Mouse (Mus musculus): Measurements from ENCODE around the gene Megf6.

Megf6 gene

DNA sequence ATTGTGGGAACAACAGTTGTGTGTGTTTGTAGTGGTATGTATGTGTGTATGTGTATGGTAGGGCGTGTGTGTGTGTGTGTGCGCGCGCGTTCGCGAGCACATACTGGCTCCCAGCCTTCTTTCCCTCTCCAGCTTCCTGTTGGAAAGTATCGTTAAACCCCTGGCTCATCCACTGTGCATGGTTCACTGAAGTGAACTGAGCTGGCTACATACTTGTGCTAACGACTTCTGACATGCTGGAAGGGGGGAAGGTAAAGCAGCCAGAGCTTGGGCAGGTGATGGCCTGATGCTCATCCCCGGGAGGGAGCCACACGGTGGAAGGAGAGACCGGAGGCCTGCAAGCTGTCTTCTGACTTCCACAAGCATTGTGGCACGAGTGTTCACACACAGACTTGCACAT, 40.9 kb downstream of the Megf6 start:
- no peak for DNase-seq (ENCODE audit: low read depth, low spot score)
- Histone ChIP-seq H3K27me3 (ENCODE audit: control insufficient read depth, insufficient read depth, low read length, poor library complexity, severe bottlenecking) (no peaks in the 10 kb centered on the region), H3K36me3 (ENCODE audit: control insufficient read depth, insufficient read depth, low read length, poor library complexity, severe bottlenecking) (no peaks in the 10 kb centered on the region)

- Histone ChIP-seq H3K36me3 (ENCODE audit: control insufficient read depth, insufficient read depth, low read length, poor library complexity, severe bottlenecking) (no peaks in the 10 kb centered on the region), H3K27me3 (ENCODE audit: control insufficient read depth, insufficient read depth, low read length, poor library complexity, severe bottlenecking) (no peaks in the 10 kb centered on the region)
- DNase-seq (ENCODE audit: low read depth, low spot score), result no peak
Observed at GRCm38 (mm10) chr4:154213586-154213985, 43.1 kb downstream of the Megf6 start.

GRCm38 (mm10) chr4:154214075-154214474, 43.5 kb downstream of the Megf6 start:
- no peak for DNase-seq (ENCODE audit: low read depth, low spot score)
- Histone ChIP-seq H3K36me3 (ENCODE audit: control insufficient read depth, insufficient read depth, low read length, poor library complexity, severe bottlenecking) (no peaks in the 10 kb centered on the region), H3K27me3 (ENCODE audit: control insufficient read depth, insufficient read depth, low read length, poor library complexity, severe bottlenecking) (no peaks in the 10 kb centered on the region)

DNA sequence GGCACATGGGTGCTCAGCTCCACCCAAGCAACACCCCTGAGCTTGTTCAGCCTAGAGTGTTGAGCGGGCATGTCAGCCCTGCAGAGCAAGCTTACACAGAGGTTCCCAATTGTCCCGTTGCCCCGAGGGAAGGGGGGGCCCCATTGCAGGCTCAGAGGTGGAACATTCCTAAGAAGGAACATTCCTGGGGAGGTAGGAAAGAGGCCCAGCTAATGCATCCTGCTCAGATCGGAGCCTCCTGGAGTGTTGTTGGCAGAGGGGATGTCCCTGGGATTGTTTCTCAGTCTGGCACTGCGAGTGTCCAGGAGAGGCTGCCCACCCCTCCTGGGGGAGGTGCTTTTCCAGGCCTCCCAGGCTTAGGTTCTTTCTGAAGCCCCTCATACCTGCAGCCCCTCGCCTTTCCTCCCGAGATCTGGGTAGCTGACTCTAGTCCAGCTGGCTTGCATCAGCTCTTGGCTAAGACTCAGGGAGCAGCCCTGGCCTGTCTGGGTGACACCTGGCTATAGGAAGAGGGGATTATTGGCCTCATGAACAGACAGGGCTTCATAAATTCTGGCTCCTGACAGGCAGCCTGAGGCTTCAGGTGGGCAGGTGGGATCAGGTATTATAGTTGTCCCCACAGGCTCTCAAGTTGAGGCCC, 47.3 kb downstream of the Megf6 start:
- DNase-seq (ENCODE audit: low read depth, low spot score), result no peak
- Histone ChIP-seq H3K27me3 (ENCODE audit: control insufficient read depth, insufficient read depth, low read length, poor library complexity, severe bottlenecking) (no peaks in the 10 kb centered on the region), H3K36me3 (ENCODE audit: control insufficient read depth, insufficient read depth, low read length, poor library complexity, severe bottlenecking) (no peaks in the 10 kb centered on the region)

- Histone ChIP-seq H3K36me3 (ENCODE audit: control insufficient read depth, insufficient read depth, low read length, poor library complexity, severe bottlenecking) (no peaks in the 10 kb centered on the region), H3K27me3 (ENCODE audit: control insufficient read depth, insufficient read depth, low read length, poor library complexity, severe bottlenecking) (no peaks in the 10 kb centered on the region)
- DNase-seq (ENCODE audit: low read depth, low spot score), result no peak
Observed at GRCm38 (mm10) chr4:154222773-154223172, 52.2 kb downstream of the Megf6 start.

GRCm38 (mm10) chr4:154224267-154224969, 53.9 kb downstream of the Megf6 start:
- DNase-seq (ENCODE audit: low read depth, low spot score), result no peak
- Histone ChIP-seq H3K27me3 (ENCODE audit: control insufficient read depth, insufficient read depth, low read length, poor library complexity, severe bottlenecking) (no peaks in the 10 kb centered on the region), H3K36me3 (ENCODE audit: control insufficient read depth, insufficient read depth, low read length, poor library complexity, severe bottlenecking) (no peaks in the 10 kb centered on the region)

- Histone ChIP-seq H3K36me3 (ENCODE audit: control insufficient read depth, insufficient read depth, low read length, poor library complexity, severe bottlenecking) (no peaks in the 10 kb centered on the region), H3K27me3 (ENCODE audit: control insufficient read depth, insufficient read depth, low read length, poor library complexity, severe bottlenecking) (no peaks in the 10 kb centered on the region)
- no peak for DNase-seq (ENCODE audit: low read depth, low spot score)
Observed at GRCm38 (mm10) chr4:154224970-154225309, 54.4 kb downstream of the Megf6 start.

- DNase-seq (ENCODE audit: low read depth, low spot score), result no peak
- no peaks in the 10 kb centered on the region for H3K36me3 ChIP-seq (ENCODE audit: control insufficient read depth, insufficient read depth, low read length, poor library complexity, severe bottlenecking)
Observed at GRCm38 (mm10) chr4:154226678-154227077, 56.1 kb downstream of the Megf6 start.

DNA sequence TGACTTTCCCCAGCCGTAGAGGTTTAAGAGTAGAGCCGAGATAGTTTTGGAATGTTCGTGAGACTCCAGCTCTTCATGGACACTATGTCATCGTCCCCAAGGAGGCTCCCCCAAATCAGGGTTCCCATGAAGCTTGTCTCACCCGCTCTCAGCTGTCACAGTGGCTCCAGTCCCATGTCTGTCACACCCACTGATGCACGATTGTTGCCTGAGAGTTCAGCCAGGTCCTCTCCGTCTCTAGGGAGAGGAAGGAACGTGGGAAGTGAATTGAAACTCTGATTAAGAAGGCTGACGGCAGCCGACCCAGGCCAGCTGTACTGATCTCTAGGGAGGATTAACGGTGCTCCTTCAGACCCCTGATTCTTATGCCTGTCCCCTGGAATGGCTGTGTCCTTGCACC, 57.8 kb downstream of the Megf6 start:
- DNase-seq (ENCODE audit: low read depth, low spot score), result no peak
- no peaks in the 10 kb centered on the region for H3K36me3 ChIP-seq (ENCODE audit: control insufficient read depth, insufficient read depth, low read length, poor library complexity, severe bottlenecking)
- no peaks in the 10 kb centered on the region for H3K27me3 ChIP-seq (ENCODE audit: control insufficient read depth, insufficient read depth, low read length, poor library complexity, severe bottlenecking)

More at GRCm38 (mm10) chr4:154226678-154227077, 56.1 kb downstream of the Megf6 start:
- H3K27me3 ChIP-seq (ENCODE audit: control insufficient read depth, insufficient read depth, low read length, poor library complexity, severe bottlenecking), result no peaks in the 10 kb centered on the region

- H3K27me3 ChIP-seq (ENCODE audit: control insufficient read depth, insufficient read depth, low read length, poor library complexity, severe bottlenecking), result no peaks in the 10 kb centered on the region
- no peak for DNase-seq (ENCODE audit: low read depth, low spot score)
Observed at GRCm38 (mm10) chr4:154229569-154229968, 59.0 kb downstream of the Megf6 start.

DNA sequence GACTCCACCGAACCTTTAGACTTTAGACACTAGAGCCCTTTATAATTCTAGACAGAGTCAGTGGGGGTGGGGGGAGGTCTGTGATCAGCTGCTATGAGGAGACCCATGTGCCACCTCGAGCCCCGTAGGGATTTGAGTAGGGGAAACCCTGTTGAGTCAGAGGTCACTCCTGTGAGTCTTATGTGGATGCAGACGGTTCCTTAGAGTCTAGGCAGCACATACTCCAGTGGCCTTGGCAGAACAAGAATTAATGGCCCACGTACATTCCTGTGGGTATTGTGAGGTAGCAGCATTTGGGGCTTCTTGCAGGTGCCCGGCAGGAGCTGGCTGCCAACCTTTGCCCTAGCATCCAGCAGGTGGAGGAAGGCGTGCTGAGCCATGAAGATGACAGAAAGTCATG, 60.9 kb downstream of the Megf6 start:
- no peaks in the 10 kb centered on the region for H3K27me3 ChIP-seq (ENCODE audit: control insufficient read depth, insufficient read depth, low read length, poor library complexity, severe bottlenecking)
- H3K36me3 ChIP-seq (ENCODE audit: control insufficient read depth, insufficient read depth, low read length, poor library complexity, severe bottlenecking), result no peaks in the 10 kb centered on the region
- no peak for DNase-seq (ENCODE audit: low read depth, low spot score)

More at GRCm38 (mm10) chr4:154229569-154229968, 59.0 kb downstream of the Megf6 start:
- no peaks in the 10 kb centered on the region for H3K36me3 ChIP-seq (ENCODE audit: control insufficient read depth, insufficient read depth, low read length, poor library complexity, severe bottlenecking)

- Histone ChIP-seq H3K36me3 (ENCODE audit: control insufficient read depth, insufficient read depth, low read length, poor library complexity, severe bottlenecking) (no peaks in the 10 kb centered on the region), H3K27me3 (ENCODE audit: control insufficient read depth, insufficient read depth, low read length, poor library complexity, severe bottlenecking) (no peaks in the 10 kb centered on the region)
- no peak for DNase-seq (ENCODE audit: low read depth, low spot score)
Observed at GRCm38 (mm10) chr4:154232295-154232694, 61.8 kb downstream of the Megf6 start.

GRCm38 (mm10) chr4:154236001-154236400, 65.5 kb downstream of the Megf6 start:
- no peaks in the 10 kb centered on the region for H3K27me3 ChIP-seq (ENCODE audit: control insufficient read depth, insufficient read depth, low read length, poor library complexity, severe bottlenecking)
- no peaks in the 10 kb centered on the region for H3K36me3 ChIP-seq (ENCODE audit: control insufficient read depth, insufficient read depth, low read length, poor library complexity, severe bottlenecking)
- DNase-seq (ENCODE audit: low read depth, low spot score), result no peak

GRCm38 (mm10) chr4:154236893-154237292, 66.4 kb downstream of the Megf6 start:
- H3K27me3 ChIP-seq (ENCODE audit: control insufficient read depth, insufficient read depth, low read length, poor library complexity, severe bottlenecking), result no peaks in the 10 kb centered on the region
- DNase-seq (ENCODE audit: low read depth, low spot score), result no peak

GRCm38 (mm10) chr4:154237306-154237705, 66.8 kb downstream of the Megf6 start:
- Histone ChIP-seq H3K27me3 (ENCODE audit: control insufficient read depth, insufficient read depth, low read length, poor library complexity, severe bottlenecking) (no peaks in the 10 kb centered on the region), H3K36me3 (ENCODE audit: control insufficient read depth, insufficient read depth, low read length, poor library complexity, severe bottlenecking) (no peaks in the 10 kb centered on the region)
- DNase-seq (ENCODE audit: low read depth, low spot score), result no peak

More at GRCm38 (mm10) chr4:154236893-154237292, 66.4 kb downstream of the Megf6 start:
- no peaks in the 10 kb centered on the region for H3K36me3 ChIP-seq (ENCODE audit: control insufficient read depth, insufficient read depth, low read length, poor library complexity, severe bottlenecking)

Data from splenic B cell, adult 2 months (primary cell).